Mouse (Mus musculus): ENCODE results near the gene Bdh1. TPM values are rescaled to one million over a fixed set of nuclear protein-coding genes. Genes with fewer than 3 reads are reported as not detected.
"Not testable (repeated sequence)": the region's sequence is repeated elsewhere in the genome, so short reads cannot be mapped to it uniquely, and the experiment has no call there.

Gene Bdh1
- polyA plus RNA-seq, 1 experiment from 2014 or later: 22.7 TPM

- H3K27ac ChIP-seq; H3K4me2 ChIP-seq (replicated peaks); H3K9me3 ChIP-seq; H3K4me3 ChIP-seq; H3K36me3 ChIP-seq; ATAC-seq (ENCODE audit: insufficient number of reproducible peaks, insufficient read depth, low FRiP score, low TSS enrichment); H3K9ac ChIP-seq; H3K27me3 ChIP-seq: not testable (repeated sequence)
- peaks cover 18% of the 10 kb centered on the region for H3K4me1 ChIP-seq
- 95% methylated on average over 4 of the region's 4 CpGs for WGBS
Observed at GRCm38 (mm10) chr16:31470819-31471218, 48.7 kb downstream of the Bdh1 start.

DNA sequence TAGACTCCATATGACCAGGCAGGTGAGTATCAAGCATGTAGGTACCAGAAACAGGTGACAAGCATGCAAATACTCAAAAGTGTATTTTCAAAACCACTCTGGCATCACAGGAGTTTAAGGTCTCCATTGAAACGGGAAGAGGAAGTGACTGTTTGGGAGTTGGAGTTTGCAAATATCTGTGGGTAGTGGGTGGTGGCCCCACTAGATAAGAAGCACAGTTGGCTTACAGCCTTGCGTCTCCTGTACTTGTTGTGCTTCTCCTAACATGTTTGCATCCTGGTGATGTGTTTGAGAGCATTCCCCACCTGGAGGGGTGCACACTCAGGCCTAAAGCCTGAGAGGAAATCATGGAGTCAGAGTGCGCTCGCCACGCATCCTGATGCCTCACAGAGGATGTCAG lies 49.9 kb downstream of the Bdh1 start:
- Histone ChIP-seq H3K4me1 (peaks cover 19% of the 10 kb centered on the region), H3K9ac (no peak overlapping the region), H3K4me3 (no peak overlapping the region), H3K27me3 (no peaks in the 10 kb centered on the region), H3K36me3 (no peaks in the 10 kb centered on the region), H3K9me3 (no peaks in the 10 kb centered on the region), H3K27ac (no peak overlapping the region), H3K4me2 (replicated peaks) (no peak overlapping the region)
- no peak for ATAC-seq (ENCODE audit: insufficient number of reproducible peaks, insufficient read depth, low FRiP score, low TSS enrichment)
- 92% methylated on average over 5 of the region's 5 CpGs for WGBS

- WGBS: 95% methylated on average over 1 of the region's 1 CpGs
- no peaks in the 10 kb centered on the region for H3K27me3 ChIP-seq
- no peak for ATAC-seq (ENCODE audit: insufficient number of reproducible peaks, insufficient read depth, low FRiP score, low TSS enrichment)
Observed at GRCm38 (mm10) chr16:31473226-31473625, 51.1 kb downstream of the Bdh1 start.

GRCm38 (mm10) chr16:31475123-31475968 lies 53.3 kb downstream of the Bdh1 start:
- H3K4me1 ChIP-seq: peaks cover 22% of the 10 kb centered on the region
- 45% methylated on average over 9 of the region's 9 CpGs for WGBS
- no peak overlapping the region for H3K4me3 ChIP-seq
- no peaks in the 10 kb centered on the region for H3K9me3 ChIP-seq
- H3K4me2 ChIP-seq (replicated peaks): no peak overlapping the region
- peak overlapping the region; percentile 71 for H3K27ac ChIP-seq
- peak; percentile 37; the same call in 1 of the 2 replicates for ATAC-seq (ENCODE audit: insufficient number of reproducible peaks, insufficient read depth, low FRiP score, low TSS enrichment)
- no peak overlapping the region for H3K9ac ChIP-seq
- no peaks in the 10 kb centered on the region for H3K36me3 ChIP-seq
- no peaks in the 10 kb centered on the region for H3K27me3 ChIP-seq

More at GRCm38 (mm10) chr16:31473226-31473625, 51.1 kb downstream of the Bdh1 start:
- Histone ChIP-seq H3K36me3 (no peaks in the 10 kb centered on the region), H3K9ac (no peak overlapping the region), H3K4me3 (no peak overlapping the region), H3K9me3 (no peaks in the 10 kb centered on the region), H3K4me1 (peaks cover 22% of the 10 kb centered on the region), H3K4me2 (replicated peaks) (no peak overlapping the region), H3K27ac (no peak overlapping the region)

GRCm38 (mm10) chr16:31476872-31477603 lies 55.0 kb downstream of the Bdh1 start:
- Histone ChIP-seq H3K36me3 (no peaks in the 10 kb centered on the region), H3K4me2 (replicated peaks) (no peak overlapping the region), H3K4me1 (peaks cover 22% of the 10 kb centered on the region), H3K4me3 (no peak overlapping the region), H3K27me3 (no peaks in the 10 kb centered on the region), H3K9ac (no peak overlapping the region; the same call in 1 of the 2 replicates), H3K27ac (no peak overlapping the region; the same call in 1 of the 2 replicates), H3K9me3 (no peaks in the 10 kb centered on the region)
- no peak for ATAC-seq (ENCODE audit: insufficient number of reproducible peaks, insufficient read depth, low FRiP score, low TSS enrichment)
- WGBS: 60% methylated on average over 7 of the region's 7 CpGs

DNA sequence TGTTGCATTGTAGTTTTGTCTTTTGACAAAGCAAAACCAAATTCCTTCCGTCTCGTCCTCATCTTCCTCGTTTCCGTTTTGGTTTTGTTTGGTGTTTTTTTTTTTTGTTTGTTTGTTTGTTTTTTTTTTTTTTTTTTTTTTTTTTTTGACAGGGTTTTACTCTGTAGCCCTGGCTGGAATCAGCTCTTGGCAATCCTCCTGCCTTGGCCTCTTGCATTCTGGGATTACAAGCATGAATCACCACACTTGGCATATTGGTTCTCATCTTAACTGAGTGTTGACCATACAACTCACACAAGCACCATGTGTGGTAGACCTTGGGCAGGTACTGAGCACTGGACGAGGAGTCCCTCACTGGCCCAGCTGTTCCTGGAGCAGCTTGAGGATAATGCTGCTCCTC lies 63.3 kb downstream of the Bdh1 start:
- Histone ChIP-seq H3K27me3 (no peaks in the 10 kb centered on the region), H3K4me1 (peaks cover 6% of the 10 kb centered on the region; the same call in 1 of the 2 replicates), H3K27ac (no peak overlapping the region), H3K9ac (no peak overlapping the region), H3K36me3 (no peaks in the 10 kb centered on the region), H3K4me3 (no peak overlapping the region), H3K9me3 (no peaks in the 10 kb centered on the region), H3K4me2 (replicated peaks) (no peak overlapping the region)
- 87% methylated on average over 5 of the region's 5 CpGs for WGBS
- ATAC-seq (ENCODE audit: insufficient number of reproducible peaks, insufficient read depth, low FRiP score, low TSS enrichment): no peak

DNA sequence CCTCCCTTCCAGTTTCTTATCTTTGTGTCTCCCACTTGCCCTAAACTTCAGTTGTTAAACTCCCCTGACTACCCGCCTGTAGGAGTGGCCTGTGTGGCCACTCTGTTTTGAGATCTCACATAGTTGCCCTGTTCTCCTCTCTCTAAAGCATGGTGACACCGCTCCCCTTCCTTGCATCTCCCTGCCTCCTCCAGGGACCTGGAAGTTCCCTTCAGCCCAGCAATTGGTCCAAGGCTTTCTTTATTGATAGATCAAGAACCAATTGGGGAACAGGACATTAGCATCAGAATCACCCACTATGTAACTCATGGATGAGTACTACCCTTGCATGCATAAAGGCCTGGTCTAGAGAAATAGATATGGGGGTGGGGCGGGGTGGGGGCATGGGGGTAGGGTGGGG lies 65.2 kb downstream of the Bdh1 start:
- no peaks in the 10 kb centered on the region for H3K27me3 ChIP-seq
- H3K4me3 ChIP-seq: no peak overlapping the region
- no peak for ATAC-seq (ENCODE audit: insufficient number of reproducible peaks, insufficient read depth, low FRiP score, low TSS enrichment)
- H3K36me3 ChIP-seq: no peaks in the 10 kb centered on the region
- no peak overlapping the region for H3K9ac ChIP-seq
- H3K4me2 ChIP-seq (replicated peaks): no peak overlapping the region
- WGBS: 83% methylated on average over 3 of the region's 3 CpGs
- no peak overlapping the region for H3K27ac ChIP-seq
- peaks cover 6% of the 10 kb centered on the region; the same call in 1 of the 2 replicates for H3K4me1 ChIP-seq
- no peaks in the 10 kb centered on the region for H3K9me3 ChIP-seq

DNA sequence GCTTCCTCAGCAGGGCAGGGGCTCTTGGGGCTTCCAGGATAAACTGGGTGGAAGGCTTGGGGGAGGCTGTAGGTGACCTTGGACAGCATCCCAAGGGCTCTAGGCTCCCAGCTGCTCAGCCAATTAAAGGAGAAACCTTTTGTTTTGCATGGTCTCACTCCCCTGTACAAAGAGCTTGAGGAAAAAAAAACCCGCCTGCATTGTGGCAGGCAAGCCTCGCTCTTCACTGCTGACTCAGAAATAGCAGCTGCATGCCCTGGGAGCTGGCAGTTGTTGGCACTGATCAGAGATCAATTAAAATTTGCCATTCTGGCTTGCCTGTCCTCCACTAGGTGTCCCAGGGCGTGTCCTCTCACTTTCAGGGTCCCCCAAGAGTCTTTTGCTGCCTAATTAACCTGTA lies 67.0 kb downstream of the Bdh1 start:
- no peak overlapping the region for H3K4me3 ChIP-seq
- no peak overlapping the region; the same call in 1 of the 2 replicates for H3K27ac ChIP-seq
- H3K4me2 ChIP-seq (replicated peaks): no peak overlapping the region
- H3K36me3 ChIP-seq: no peaks in the 10 kb centered on the region
- peaks cover 20% of the 10 kb centered on the region for H3K4me1 ChIP-seq
- no peaks in the 10 kb centered on the region for H3K9me3 ChIP-seq
- ATAC-seq (ENCODE audit: insufficient number of reproducible peaks, insufficient read depth, low FRiP score, low TSS enrichment): no peak
- no peaks in the 10 kb centered on the region for H3K27me3 ChIP-seq
- WGBS: 43% methylated on average over 3 of the region's 3 CpGs
- no peak overlapping the region for H3K9ac ChIP-seq

- 93% methylated on average over 7 of the region's 7 CpGs for WGBS
- no peaks in the 10 kb centered on the region for H3K9me3 ChIP-seq
Observed at GRCm38 (mm10) chr16:31490967-31491366, 68.9 kb downstream of the Bdh1 start.

DNA sequence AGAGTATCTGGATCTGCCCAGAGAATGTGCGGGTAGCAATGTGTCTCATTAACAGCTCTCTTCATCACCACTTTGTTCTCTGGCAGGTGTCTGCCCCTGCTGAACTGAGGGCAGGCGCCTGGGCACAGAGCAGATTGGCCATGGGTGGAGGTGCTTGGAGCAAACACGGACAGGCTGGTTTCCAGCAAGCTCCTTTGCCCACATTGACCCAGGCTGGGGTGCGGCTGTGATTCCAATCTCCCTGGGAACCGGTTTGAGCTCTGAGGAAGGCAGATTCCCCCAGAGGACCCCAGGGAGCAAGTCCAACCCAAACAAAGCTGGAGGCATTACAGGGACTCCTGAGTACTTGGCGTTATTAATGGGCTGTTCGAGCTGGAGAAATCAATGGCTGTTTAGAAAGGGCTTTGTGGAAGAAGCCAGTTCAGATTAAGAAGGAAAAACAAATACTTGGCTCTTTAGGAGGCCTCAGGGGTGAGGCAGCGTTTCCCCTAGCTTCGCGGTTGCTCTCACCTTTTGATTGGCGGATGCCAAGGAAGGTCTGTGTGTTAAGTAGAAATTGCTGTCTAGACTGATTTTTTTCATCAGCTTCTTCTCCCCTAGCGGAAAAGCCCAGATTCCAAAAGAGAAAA lies 71.0 kb downstream of the Bdh1 start:
- Histone ChIP-seq H3K9me3 (no peaks in the 10 kb centered on the region), H3K27ac (peak overlapping the region; percentile 36; the same call in 1 of the 2 replicates), H3K4me1 (peaks cover 42% of the 10 kb centered on the region), H3K9ac (no peak overlapping the region), H3K4me2 (replicated peaks) (no peak overlapping the region), H3K36me3 (no peaks in the 10 kb centered on the region), H3K27me3 (no peaks in the 10 kb centered on the region), H3K4me3 (no peak overlapping the region)
- WGBS: 23% methylated on average over 12 of the region's 12 CpGs
- ATAC-seq (ENCODE audit: insufficient number of reproducible peaks, insufficient read depth, low FRiP score, low TSS enrichment): no peak

More at GRCm38 (mm10) chr16:31490967-31491366, 68.9 kb downstream of the Bdh1 start:
- ATAC-seq (ENCODE audit: insufficient number of reproducible peaks, insufficient read depth, low FRiP score, low TSS enrichment): no peak
- H3K27me3 ChIP-seq: no peaks in the 10 kb centered on the region
- no peak overlapping the region for H3K4me2 ChIP-seq (replicated peaks)
- H3K4me1 ChIP-seq: peaks cover 38% of the 10 kb centered on the region
- H3K27ac ChIP-seq: no peak overlapping the region
- no peak overlapping the region for H3K9ac ChIP-seq
- no peak overlapping the region for H3K4me3 ChIP-seq
- no peaks in the 10 kb centered on the region for H3K36me3 ChIP-seq

DNA sequence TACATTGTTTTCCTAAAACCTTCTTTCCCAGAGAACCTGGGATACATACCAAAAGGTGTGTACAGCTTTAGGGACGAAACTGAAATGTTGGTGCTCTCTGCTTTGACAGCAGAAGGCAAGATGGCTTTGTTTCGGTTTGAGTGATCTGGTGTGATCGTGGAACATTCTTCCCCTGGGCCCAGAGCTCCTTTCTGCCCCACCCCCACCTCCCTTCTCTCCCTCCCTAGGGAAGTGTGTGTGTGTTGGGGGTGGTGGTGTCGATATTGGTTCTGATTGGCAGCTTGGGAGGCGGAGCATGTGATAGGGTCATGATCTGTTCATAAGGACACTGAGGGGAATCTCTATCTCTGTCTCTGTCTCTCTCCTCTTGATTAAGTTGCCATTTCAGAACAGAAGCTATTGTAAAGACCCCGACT lies 71.5 kb downstream of the Bdh1 start:
- no peaks in the 10 kb centered on the region for H3K27me3 ChIP-seq
- no peak overlapping the region for H3K9ac ChIP-seq

More for the DNA sequence above, 71.5 kb downstream of the Bdh1 start:
- H3K9me3 ChIP-seq: no peaks in the 10 kb centered on the region
- no peak overlapping the region for H3K4me2 ChIP-seq (replicated peaks)
- 43% methylated on average over 6 of the region's 6 CpGs for WGBS
- ATAC-seq (ENCODE audit: insufficient number of reproducible peaks, insufficient read depth, low FRiP score, low TSS enrichment): no peak
- H3K4me1 ChIP-seq: peaks cover 42% of the 10 kb centered on the region
- 0 out of 2 replicates have a peak overlapping the region, but pooled peaks have one; percentile 23 for H3K27ac ChIP-seq
- no peaks in the 10 kb centered on the region for H3K36me3 ChIP-seq
- H3K4me3 ChIP-seq: no peak overlapping the region
